ENCODE assay signal across 9 mouse cellular contexts in the genomic region with DNA sequence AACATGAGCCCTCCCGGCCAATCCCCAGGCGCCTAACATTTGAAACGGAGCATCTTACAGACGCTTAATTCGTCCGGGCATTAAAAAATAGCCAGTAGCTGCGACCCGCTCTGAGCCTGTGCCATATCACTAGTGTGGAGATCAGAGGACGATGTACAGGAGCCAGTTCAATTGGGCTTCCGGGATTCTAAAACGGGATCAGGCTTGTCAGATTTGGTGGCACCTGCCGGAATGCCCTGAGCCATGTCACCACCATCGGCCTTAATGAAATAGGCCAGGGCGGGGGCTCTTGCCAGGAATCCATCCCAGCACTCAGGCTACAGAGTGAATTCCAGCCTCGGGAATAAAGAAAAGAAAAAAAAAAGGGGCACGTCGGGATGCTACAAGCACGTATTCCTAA. TPM values are rescaled to one million over a fixed set of nuclear protein-coding genes. Genes with fewer than 3 reads are reported as not detected.
DNase-seq lines count a peak whose midpoint lies in the region; ATAC-seq and TF ChIP-seq lines count a peak whose summit lies in the region.
"Had no signal": no experiment of that assay in that cellular context is flagged by ENCODE, and none has a peak within 500 bp of the region (broad histone marks: within the 10 kb centered on the region; RNA-seq: fewer than 3 reads in every experiment).

No protein-coding gene starts in this region.

- WGBS in kidney, adult 2 months = 22% methylated on average over 18 of the region's 18 CpGs
- WGBS in forebrain, embryonic 15.5 days = 16% methylated on average over 18 of the region's 18 CpGs
- WGBS in limb, embryonic 13.5 days = 35% methylated on average over 18 of the region's 18 CpGs
- WGBS in olfactory bulb, adult 2 months = 21% methylated on average over 18 of the region's 18 CpGs

- H3K27ac ChIP-seq in kidney, adult 2 months (ENCODE audit: insufficient read depth, low read depth, low read length) = no peak overlapping the region
- peak overlapping the region; percentile 99 for H3K27ac ChIP-seq in forebrain, embryonic 15.5 days (replicated peaks)
- H3K27ac ChIP-seq in limb, embryonic 13.5 days = peak overlapping the region; percentile 98
- peak overlapping the region; percentile 42; the same call in 1 of the 2 replicates for H3K27ac ChIP-seq in olfactory bulb, adult 2 months (ENCODE audit: insufficient read depth, low read depth, low read length)

- no peak for TF ChIP-seq CTCF in kidney, adult 2 months (conservative IDR thresholded peaks at IDR 0.05; ENCODE audit: insufficient read depth, insufficient read length, low read depth, low read length)
- no peak for TF ChIP-seq CTCF in olfactory bulb, adult 2 months (IDR thresholded peaks at IDR 0.05; ENCODE audit: insufficient read depth, low read depth, low read length)

- peak overlapping the region; percentile 58 for H3K4me2 ChIP-seq in forebrain, embryonic 15.5 days (replicated peaks)
- H3K4me2 ChIP-seq in limb, embryonic 13.5 days (replicated peaks) = peak overlapping the region; percentile 73

- H3K36me3 ChIP-seq in kidney, adult 2 months (ENCODE audit: control insufficient read depth, insufficient read depth, low read length) = no peaks in the 10 kb centered on the region
- no peaks in the 10 kb centered on the region for H3K36me3 ChIP-seq in forebrain, embryonic 15.5 days
- H3K36me3 ChIP-seq in limb, embryonic 13.5 days = no peaks in the 10 kb centered on the region

- TF ChIP-seq POLR2A in kidney, adult 2 months (IDR thresholded peaks at IDR 0.05; ENCODE audit: low read depth, low read length) = no peak
- TF ChIP-seq POLR2A in olfactory bulb, adult 2 months (IDR thresholded peaks at IDR 0.05; ENCODE audit: insufficient read depth, low read depth, low read length) = no peak

- H3K9me3 ChIP-seq in forebrain, embryonic 15.5 days = no peaks in the 10 kb centered on the region
- H3K9me3 ChIP-seq in limb, embryonic 13.5 days = no peaks in the 10 kb centered on the region

- H3K4me1 ChIP-seq in kidney, adult 2 months (ENCODE audit: control insufficient read depth, insufficient read depth, low read length) = peaks cover 7% of the 10 kb centered on the region; the same call in 1 of the 2 replicates
- peaks cover 25% of the 10 kb centered on the region for H3K4me1 ChIP-seq in forebrain, embryonic 15.5 days
- H3K4me1 ChIP-seq in limb, embryonic 13.5 days = peaks cover 20% of the 10 kb centered on the region
- peaks cover 10% of the 10 kb centered on the region; the same call in 1 of the 2 replicates for H3K4me1 ChIP-seq in olfactory bulb, adult 2 months (ENCODE audit: control insufficient read depth, insufficient read depth, low read length)

- peak overlapping the region; percentile 24; the same call in 1 of the 2 replicates for H3K4me3 ChIP-seq in kidney, adult 2 months (ENCODE audit: insufficient read depth, low read depth, low read length)
- peak overlapping the region; percentile 37 for H3K4me3 ChIP-seq in forebrain, embryonic 15.5 days
- peak overlapping the region; percentile 46 for H3K4me3 ChIP-seq in limb, embryonic 13.5 days
- H3K4me3 ChIP-seq in olfactory bulb, adult 2 months (ENCODE audit: insufficient read depth, low read depth, low read length) = peak overlapping the region; percentile 46

- no peaks in the 10 kb centered on the region for H3K27me3 ChIP-seq in kidney, adult 2 months (replicated peaks; ENCODE audit: control insufficient read depth, insufficient read depth, low read length)
- no peaks in the 10 kb centered on the region for H3K27me3 ChIP-seq in forebrain, embryonic 15.5 days
- H3K27me3 ChIP-seq in limb, embryonic 13.5 days = no peaks in the 10 kb centered on the region
- H3K27me3 ChIP-seq: Patski had no signal

- ATAC-seq in forebrain, embryonic 15.5 days (replicated peaks) = peak; percentile 26; the same call in 1 of the 2 replicates
- no peak for ATAC-seq in limb, embryonic 13.5 days (ENCODE audit: low FRiP score, low read depth)
- no peak for ATAC-seq in CD4-positive, CD25-positive, alpha-beta regulatory T cell, adult 4 months

- no peak for DNase-seq in kidney, adult 2 months
- no peak for DNase-seq in kidney, adult 9 months
- DNase-seq in Muller cell, postnatal 12 days (ENCODE audit: inconsistent ontology term) = peak; percentile 43
- DNase-seq in spleen, adult 18-20 months = no peak

- peak overlapping the region; percentile 64 for H3K9ac ChIP-seq in forebrain, embryonic 15.5 days (replicated peaks)
- H3K9ac ChIP-seq in limb, embryonic 13.5 days = peak overlapping the region; percentile 72

RNA-seq across cellular contexts. Expression of gene Epcam, which starts 23.0 kb away (rescaled TPM):
- polyA plus RNA-seq in kidney, adult 2 months (2012; rRNA removed) = 59.5 and 73.8 TPM in 2 replicates
- 1.7 and 1.9 TPM in 2 replicates for polyA plus RNA-seq in forebrain, embryonic 15.5 days (2015; fragmentation: Nextera tagmentation; extraction: Ambion mirVana)
- 54.6 and 61.8 TPM in 2 replicates for polyA plus RNA-seq in limb, embryonic 13.5 days (2015; fragmentation: Nextera tagmentation; extraction: Ambion mirVana)
- not detected in 2 replicates for polyA plus RNA-seq in olfactory bulb, adult 2 months (2012; ENCODE audit: insufficient read depth, insufficient read length, low replicate concordance, missing spikeins)
- polyA plus RNA-seq in CD4-positive, CD25-positive, alpha-beta regulatory T cell, adult 4 months (2017; shearing (Covaris generic)) = 1 to 10 TPM; 1.5 to 3.6 TPM

RNA-seq across cellular contexts. Expression of gene Msh2, which starts 59.3 kb away (rescaled TPM):
- 6.3 and 7.4 TPM in 2 replicates for polyA plus RNA-seq in kidney, adult 2 months (2012; rRNA removed)
- 73.1 and 77.9 TPM in 2 replicates for polyA plus RNA-seq in forebrain, embryonic 15.5 days (2015; fragmentation: Nextera tagmentation; extraction: Ambion mirVana)
- polyA plus RNA-seq in limb, embryonic 13.5 days (2015; fragmentation: Nextera tagmentation; extraction: Ambion mirVana) = 84.6 and 85.5 TPM in 2 replicates
- not detected in 2 replicates for polyA plus RNA-seq in olfactory bulb, adult 2 months (2012; ENCODE audit: insufficient read depth, insufficient read length, low replicate concordance, missing spikeins)
- polyA plus RNA-seq in CD4-positive, CD25-positive, alpha-beta regulatory T cell, adult 4 months (2017; shearing (Covaris generic)) = 10 to 100 TPM; 51.3 to 60.5 TPM
